Mouse (Mus musculus) erythroblast, embryonic 14.5 days (primary cell): ENCODE measurements around the gene Ube2i.

Experiments used
- GATA1 ChIP-seq: IDR thresholded peaks from 2 replicates; pipeline ENCODE4 v1.6.1; 2012; ENCODE audit warnings: low read length, inconsistent platforms, mixed read lengths
- TAL1 ChIP-seq: IDR thresholded peaks from 3 replicates; pipeline ENCODE4 v1.6.1; 2012; ENCODE audit warnings: low read length, inconsistent platforms, mixed read lengths

GRCm38 (mm10) chr17:25308346-25308745 is 33.9 kb upstream of the Ube2i start, which contains the start of gene Prss28:
- TF ChIP-seq GATA1 (no peak), TAL1 (no peak)
